Mouse (Mus musculus) embryonic facial prominence, embryonic 14.5 days (tissue): ENCODE results near the gene Slc22a2. TPM values are rescaled to one million over a fixed set of nuclear protein-coding genes. Genes with fewer than 3 reads are reported as not detected.
"Not testable (repeated sequence)": the region's sequence is repeated elsewhere in the genome, so short reads cannot be mapped to it uniquely, and the experiment has no call there.

Source experiments
- ATAC-seq: fragments of 200-750 bp; cut with Nextera tagmentation; 2 replicates; pipeline ENCODE4 v1.8.0; 2017; ENCODE audit warnings: low read depth, moderate number of reproducible peaks, moderate TSS enrichment
- DNase-seq: peaks from one replicate; pipeline ENCODE4 v3.0.0-alpha.2; 2015; ENCODE audit warnings: low spot score
- H3K27ac ChIP-seq: fragments of 300-500 bp; sonication (generic); replicated peaks from 2 replicates; pipeline ENCODE4 v1.5.1; 2014; ENCODE audit warnings: low read depth, mild to moderate bottlenecking, low read length, moderate library complexity
- H3K27me3 ChIP-seq: fragments of 300-500 bp; sonication (generic); replicated peaks from 2 replicates; pipeline ENCODE4 v1.6.1; 2014; ENCODE audit warnings: low read length; ENCODE audit not compliant: control insufficient read depth, insufficient read depth
- H3K36me3 ChIP-seq: fragments of 300-500 bp; sonication (generic); 2 replicates; pipeline ENCODE4 v1.6.1; 2014; ENCODE audit warnings: low read length, mixed read lengths; ENCODE audit not compliant: control insufficient read depth, insufficient read depth
- H3K4me1 ChIP-seq: fragments of 300-500 bp; sonication (generic); 2 replicates; pipeline ENCODE4 v1.6.1; 2014; ENCODE audit warnings: antibody characterized with exemption, low read length; ENCODE audit not compliant: control insufficient read depth, insufficient read depth
- H3K4me2 ChIP-seq: fragments of 300-500 bp; sonication (generic); 2 replicates; pipeline ENCODE4 v1.6.1; 2014; ENCODE audit warnings: low read depth, mild to moderate bottlenecking, low read length, moderate library complexity, mixed read lengths
- H3K4me3 ChIP-seq: fragments of 300-500 bp; sonication (generic); 2 replicates; pipeline ENCODE4 v1.5.1; 2014; ENCODE audit warnings: low read depth, mild to moderate bottlenecking, low read length
- H3K9ac ChIP-seq: fragments of 300-500 bp; sonication (generic); 2 replicates; pipeline ENCODE4 v1.6.1; 2014; ENCODE audit warnings: low read depth, mild to moderate bottlenecking, low read length, moderate library complexity, mixed read lengths
- H3K9me3 ChIP-seq: fragments of 300-500 bp; sonication (generic); 2 replicates; pipeline ENCODE4 v1.6.1; 2016; ENCODE audit warnings: low read length; ENCODE audit not compliant: control insufficient read depth
- WGBS: fragments of 180-500 bp; shearing (Covaris S2); extraction: QIAGEN DNeasy Blood & Tissue Kit; methylation state at CpG from one replicate; pipeline ENCODE4 v1.1.7; 2014; 5-methylcytosine and 5-hydroxymethylcytosine counted together
- polyA plus RNA-seq: library from polyadenylated mRNA; unstranded; fragments of >200 nt; fragmentation: Nextera tagmentation; extraction: Ambion mirVana; gene quantifications from 2 replicates; pipeline ENCODE4 v1.2.1, GENCODE M21; 2014

The Slc22a2 gene
- polyA plus RNA-seq, 1 experiment from 2014 or later, result 0.17 TPM

DNA sequence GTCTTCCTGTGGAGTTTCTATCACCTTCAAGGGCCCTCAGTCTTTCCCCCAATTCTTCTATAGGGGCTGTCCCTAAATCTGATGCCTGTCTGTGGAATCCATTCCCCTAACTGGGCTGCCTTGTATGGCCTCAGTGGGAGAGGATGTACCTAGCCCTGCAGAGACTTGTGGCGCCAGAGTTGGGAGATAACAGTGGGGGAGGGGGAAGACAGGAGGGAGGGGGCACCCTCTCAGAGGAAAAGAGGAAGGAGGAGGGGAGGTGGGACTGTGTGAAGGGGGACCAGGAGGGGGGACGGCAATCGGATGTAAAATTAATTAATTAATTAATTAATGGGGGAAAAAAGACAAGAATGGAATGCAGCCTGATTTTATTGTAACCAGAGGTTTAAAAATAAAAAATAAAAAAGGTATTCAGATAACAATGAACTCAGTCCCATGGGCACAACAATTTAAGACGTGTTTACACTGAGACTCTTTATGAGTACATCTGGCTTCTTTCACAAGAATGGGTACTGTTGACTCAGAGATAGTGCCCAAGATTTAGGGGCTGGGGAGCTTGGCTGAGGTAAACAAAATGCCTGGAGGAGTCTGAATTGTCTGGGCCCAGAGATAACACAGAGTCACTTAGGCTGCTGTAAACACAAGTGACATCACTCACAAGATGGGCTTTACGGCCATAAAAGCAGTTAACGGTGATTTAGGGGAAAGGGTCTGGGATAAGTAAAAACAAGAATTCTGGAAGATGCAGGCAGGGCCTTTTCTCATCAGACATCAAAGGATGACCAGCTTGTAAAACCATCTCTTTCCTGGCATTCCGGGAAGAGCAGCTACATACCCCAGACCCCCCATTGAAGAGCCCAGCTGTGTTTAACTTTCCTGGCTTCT lies 84.8 kb downstream of the Slc22a2 start:
- 47% methylated on average over 7 of the region's 7 CpGs for WGBS
- no peaks in the 10 kb centered on the region for H3K36me3 ChIP-seq
- no peaks in the 10 kb centered on the region for H3K27me3 ChIP-seq
- H3K9ac ChIP-seq, result no peak overlapping the region
- H3K27ac ChIP-seq, result no peak overlapping the region
- DNase-seq (no peak), ATAC-seq (no peak)
- H3K4me3 ChIP-seq, result no peak overlapping the region
- H3K9me3 ChIP-seq, result no peaks in the 10 kb centered on the region
- H3K4me1 ChIP-seq, result peaks cover 7% of the 10 kb centered on the region; the same call in 1 of the 2 replicates
- H3K4me2 ChIP-seq, result no peak overlapping the region

DNA sequence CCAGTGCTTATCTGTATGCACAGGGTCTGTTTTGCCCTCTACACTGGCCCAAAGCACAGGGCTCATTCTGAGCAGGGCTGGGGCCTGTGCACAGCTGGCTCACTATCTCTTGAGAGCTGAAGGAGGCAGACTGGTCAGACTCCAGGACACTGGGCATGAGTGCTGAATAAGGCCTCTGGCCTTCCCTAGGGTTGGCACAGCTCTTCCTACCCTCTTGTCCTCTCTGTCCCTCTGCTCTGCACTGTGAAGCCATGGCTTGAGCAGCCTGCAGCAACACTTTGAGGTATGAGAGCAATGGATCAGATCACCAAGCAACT lies 85.4 kb downstream of the Slc22a2 start:
- no peak for ATAC-seq
- no peaks in the 10 kb centered on the region for H3K27me3 ChIP-seq
- no peak overlapping the region for H3K27ac ChIP-seq
- no peaks in the 10 kb centered on the region for H3K9me3 ChIP-seq
- H3K9ac ChIP-seq, result no peak overlapping the region
- peaks cover 7% of the 10 kb centered on the region; the same call in 1 of the 2 replicates for H3K4me1 ChIP-seq
- no peak overlapping the region for H3K4me3 ChIP-seq
- no peaks in the 10 kb centered on the region for H3K36me3 ChIP-seq
- no peak for DNase-seq
- H3K4me2 ChIP-seq, result no peak overlapping the region

DNA sequence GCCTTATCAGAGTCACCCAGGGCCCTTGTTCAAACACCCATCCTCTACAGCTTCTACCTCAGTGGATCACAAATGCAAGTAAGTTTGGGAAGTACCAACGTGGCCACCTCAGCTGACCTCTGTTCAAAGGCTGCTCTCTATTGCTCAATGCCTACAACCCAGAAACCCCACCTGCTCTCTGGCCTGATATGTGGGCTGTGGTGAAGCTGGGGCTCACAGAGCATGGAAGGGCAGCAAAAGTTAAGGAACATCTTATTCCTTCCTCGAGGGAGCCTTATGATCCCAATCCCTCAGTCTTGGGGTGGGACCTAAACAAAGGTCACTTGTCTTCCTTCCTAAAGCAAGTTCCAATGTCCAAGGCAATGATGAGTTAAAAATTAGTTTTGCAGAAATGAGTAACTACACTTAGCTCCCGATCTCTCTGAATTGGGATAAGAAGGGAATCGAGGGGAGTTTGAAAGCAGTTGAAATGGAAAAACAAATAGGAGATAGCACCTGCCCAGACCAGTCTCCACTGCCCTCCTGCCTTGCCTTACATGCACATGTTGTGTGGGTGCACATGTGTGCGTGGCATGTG lies 87.2 kb downstream of the Slc22a2 start:
- 85% methylated on average over 5 of the region's 5 CpGs for WGBS
- peaks cover 7% of the 10 kb centered on the region; the same call in 1 of the 2 replicates for H3K4me1 ChIP-seq
- no peaks in the 10 kb centered on the region for H3K27me3 ChIP-seq
- H3K4me3 ChIP-seq, result no peak overlapping the region
- no peaks in the 10 kb centered on the region for H3K9me3 ChIP-seq
- DNase-seq (no peak), ATAC-seq (no peak)
- no peak overlapping the region for H3K4me2 ChIP-seq
- H3K9ac ChIP-seq, result no peak overlapping the region
- H3K36me3 ChIP-seq, result no peaks in the 10 kb centered on the region
- no peak overlapping the region for H3K27ac ChIP-seq

DNA sequence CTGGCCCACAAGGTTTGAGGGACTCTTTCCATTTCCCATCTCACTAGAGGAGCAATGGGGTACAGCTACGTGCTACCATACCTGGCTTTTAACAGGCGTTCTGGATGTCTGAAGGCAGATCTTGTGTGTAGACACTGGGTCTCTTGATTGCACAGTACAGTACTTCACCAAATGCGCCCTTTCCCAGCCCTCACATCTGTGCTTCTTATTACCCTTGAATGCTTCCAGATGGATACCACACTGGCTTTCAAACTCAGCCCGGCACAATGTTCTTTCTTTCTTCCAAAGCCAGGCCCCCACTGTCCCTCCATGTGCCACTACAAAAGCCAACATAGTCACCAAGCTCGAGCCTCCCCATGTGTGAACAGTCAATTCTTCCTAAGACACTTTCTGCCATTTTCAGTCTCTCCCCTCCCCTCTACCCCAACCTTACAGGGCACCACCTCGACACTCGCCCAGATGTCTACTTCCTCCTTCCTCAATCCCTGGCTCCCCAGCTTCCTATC lies 88.4 kb downstream of the Slc22a2 start:
- DNase-seq, result peak; percentile 30
- WGBS, result 38% methylated on average over 7 of the region's 7 CpGs

DNA sequence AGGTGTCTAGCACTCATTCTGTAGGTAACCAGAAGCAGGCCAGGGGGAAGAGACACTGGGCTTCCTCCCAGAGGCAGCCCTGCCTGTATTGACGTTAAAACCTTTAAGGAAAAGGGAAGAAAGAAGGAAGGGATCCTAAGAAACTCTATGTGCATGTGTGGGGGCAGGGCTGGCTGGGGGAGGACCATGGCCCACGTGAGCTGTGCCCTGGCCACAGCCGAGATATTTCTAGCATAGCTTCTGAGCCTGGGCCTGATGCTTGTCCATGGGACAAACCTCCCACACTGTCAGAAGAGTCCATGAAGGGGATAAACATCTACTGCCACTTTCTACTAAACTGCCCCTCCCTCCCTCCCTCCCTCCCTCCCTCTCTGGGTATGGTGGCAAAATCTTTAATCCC lies 89.9 kb downstream of the Slc22a2 start:
- Histone ChIP-seq H3K9me3 (no peaks in the 10 kb centered on the region), H3K27me3 (no peaks in the 10 kb centered on the region), H3K9ac (no peak overlapping the region), H3K27ac (no peak overlapping the region), H3K4me1 (peaks cover 7% of the 10 kb centered on the region; the same call in 1 of the 2 replicates), H3K4me2 (no peak overlapping the region), H3K4me3 (no peak overlapping the region), H3K36me3 (no peaks in the 10 kb centered on the region)
- no peak for ATAC-seq
- 71% methylated on average over 3 of the region's 3 CpGs for WGBS
- DNase-seq, result no peak

More for the DNA sequence above, 88.4 kb downstream of the Slc22a2 start:
- Histone ChIP-seq H3K9ac (no peak overlapping the region), H3K9me3 (no peaks in the 10 kb centered on the region), H3K4me2 (no peak overlapping the region), H3K27me3 (no peaks in the 10 kb centered on the region), H3K27ac (no peak overlapping the region), H3K4me1 (peaks cover 7% of the 10 kb centered on the region; the same call in 1 of the 2 replicates), H3K36me3 (no peaks in the 10 kb centered on the region), H3K4me3 (no peak overlapping the region)
- ATAC-seq, result no peak

DNA sequence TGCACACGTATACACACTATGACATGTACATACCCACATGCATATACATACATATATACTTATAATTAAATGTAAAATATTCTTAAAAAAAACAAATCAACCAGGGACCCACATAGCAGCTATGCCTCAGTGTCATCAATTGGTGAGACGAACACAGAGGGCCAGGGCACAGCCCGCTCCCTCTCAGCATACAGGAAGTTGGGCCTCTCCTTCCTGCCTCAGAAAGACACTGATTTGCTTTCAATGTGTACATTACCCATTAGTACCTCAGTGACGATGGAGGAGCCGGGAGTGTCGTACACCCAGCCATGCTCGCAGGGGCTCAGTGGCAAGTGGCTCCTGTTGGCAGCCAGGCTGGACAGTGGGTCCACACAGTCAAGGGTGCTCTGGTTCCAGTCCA lies 91.0 kb downstream of the Slc22a2 start:
- WGBS, result 93% methylated on average over 7 of the region's 7 CpGs
- not testable (repeated sequence) for ATAC-seq, DNase-seq, H3K4me2 ChIP-seq, H3K9me3 ChIP-seq, H3K9ac ChIP-seq, H3K36me3 ChIP-seq, H3K4me3 ChIP-seq, H3K27ac ChIP-seq, H3K27me3 ChIP-seq, H3K4me1 ChIP-seq

DNA sequence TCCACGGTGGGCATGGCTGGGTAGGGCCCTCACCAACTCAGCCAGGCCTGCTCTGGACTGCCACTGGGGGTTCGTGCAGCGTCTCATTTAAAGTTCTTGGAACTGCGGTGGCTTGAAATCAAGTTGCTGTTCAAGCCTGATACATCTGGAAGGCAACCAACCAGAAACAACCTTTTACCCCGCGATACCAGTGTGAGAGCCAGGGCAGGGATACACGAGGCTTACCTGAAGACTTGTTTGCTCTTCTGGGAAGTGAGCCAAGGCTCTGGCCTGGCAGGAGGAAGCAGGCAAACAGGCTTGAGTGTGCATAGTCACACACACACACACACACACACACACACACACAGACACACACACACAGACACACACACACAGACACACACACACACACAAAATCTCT lies 91.7 kb downstream of the Slc22a2 start, which contains the start of gene Slc22a1:
Gene Slc22a1 (minus strand): TSS at position 184 of the 400 bp plus-strand sequence.
- Histone ChIP-seq H3K27ac (no peak within 1 kb of the TSS), H3K27me3 (no peaks in the 10 kb centered on the region), H3K4me3 (no peak within 1 kb of the TSS), H3K9ac (no peak within 1 kb of the TSS), H3K36me3 (peaks cover under 1% of the 10 kb centered on the region), H3K9me3 (no peaks in the 10 kb centered on the region), H3K4me2 (no peak within 1 kb of the TSS), H3K4me1 (peaks cover 7% of the 10 kb centered on the region; the same call in 1 of the 2 replicates)
- peak; percentile 50; the same call in 1 of the 2 replicates for ATAC-seq
- 76% methylated on average over 7 of the region's 7 CpGs for WGBS
- peak; percentile 66 for DNase-seq

DNA sequence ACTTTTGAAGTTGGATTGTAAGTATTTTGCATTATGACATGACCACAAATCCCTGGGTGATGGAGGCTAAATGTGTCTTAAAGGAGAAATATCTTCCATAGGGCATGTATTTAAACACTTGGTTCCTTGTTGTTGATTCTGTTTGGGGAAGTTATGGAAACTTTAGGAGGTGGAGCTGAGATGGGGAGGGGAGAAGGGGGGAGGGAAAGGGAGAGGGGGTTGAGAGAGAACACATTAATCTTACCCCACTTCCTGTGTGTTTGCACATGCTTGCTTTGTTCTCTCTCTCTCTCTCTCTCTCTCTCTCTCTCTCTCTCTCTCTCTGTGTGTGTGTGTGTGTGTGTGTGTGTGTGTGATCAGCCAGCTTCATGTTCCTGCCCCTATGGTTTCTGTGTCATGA lies 93.2 kb downstream of the Slc22a2 start:
- Histone ChIP-seq H3K4me2 (no peak overlapping the region), H3K27ac (no peak overlapping the region), H3K4me3 (no peak overlapping the region), H3K27me3 (no peaks in the 10 kb centered on the region), H3K9me3 (no peaks in the 10 kb centered on the region), H3K4me1 (peaks cover 5% of the 10 kb centered on the region; the same call in 1 of the 2 replicates), H3K9ac (no peak overlapping the region), H3K36me3 (peaks cover 14% of the 10 kb centered on the region)
- no peak for DNase-seq
- no peak for ATAC-seq
